Mouse (Mus musculus) regulatory T cell (primary cell): ENCODE data around the gene Zfp748.

Experiments
- in situ Hi-C: fragments of 300-600 bp; cut with MboI, MseI; formaldehyde crosslinking; loops from one replicate; pipeline ENCODE4 v1.15.1; 2025; ENCODE audit warnings: high pct_unique_total_duplicates

The Zfp748 gene

GRCm38 (mm10) chr13:67553730-67554129 is at the start of gene Zfp748:
Gene Zfp748 (minus strand): TSS chr13:67553830.
- in situ Hi-C loops, result no loop called here

DNA sequence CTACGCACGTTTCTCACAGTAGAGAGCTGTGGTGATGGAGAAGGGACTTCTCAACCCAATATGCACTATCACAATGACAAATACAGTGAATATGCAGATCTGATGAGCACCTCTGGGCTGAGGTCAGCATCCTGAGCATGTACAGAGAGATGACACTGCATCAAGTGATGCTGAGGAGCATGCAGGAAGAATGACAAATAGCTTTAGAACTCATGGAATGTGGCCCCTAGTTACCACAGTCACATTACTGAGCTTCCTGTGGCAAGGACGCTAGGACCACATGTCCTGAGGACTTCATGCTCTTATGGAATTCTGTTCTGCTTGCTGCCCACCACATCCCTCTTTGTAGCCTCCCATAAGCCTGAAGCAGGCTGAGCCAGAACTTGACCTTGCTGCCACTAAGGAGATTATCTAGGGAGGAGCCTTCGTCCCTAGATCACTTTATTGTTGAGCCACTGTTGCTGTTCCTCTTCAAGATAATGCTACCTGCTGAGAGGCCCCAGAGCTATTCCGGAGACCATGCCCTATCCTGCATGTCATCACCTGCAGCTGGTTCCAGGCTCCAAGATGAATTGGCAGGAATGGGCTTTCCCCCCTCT is 19.1 kb upstream of the Zfp748 start:
- in situ Hi-C loops, result no loop called here

DNA sequence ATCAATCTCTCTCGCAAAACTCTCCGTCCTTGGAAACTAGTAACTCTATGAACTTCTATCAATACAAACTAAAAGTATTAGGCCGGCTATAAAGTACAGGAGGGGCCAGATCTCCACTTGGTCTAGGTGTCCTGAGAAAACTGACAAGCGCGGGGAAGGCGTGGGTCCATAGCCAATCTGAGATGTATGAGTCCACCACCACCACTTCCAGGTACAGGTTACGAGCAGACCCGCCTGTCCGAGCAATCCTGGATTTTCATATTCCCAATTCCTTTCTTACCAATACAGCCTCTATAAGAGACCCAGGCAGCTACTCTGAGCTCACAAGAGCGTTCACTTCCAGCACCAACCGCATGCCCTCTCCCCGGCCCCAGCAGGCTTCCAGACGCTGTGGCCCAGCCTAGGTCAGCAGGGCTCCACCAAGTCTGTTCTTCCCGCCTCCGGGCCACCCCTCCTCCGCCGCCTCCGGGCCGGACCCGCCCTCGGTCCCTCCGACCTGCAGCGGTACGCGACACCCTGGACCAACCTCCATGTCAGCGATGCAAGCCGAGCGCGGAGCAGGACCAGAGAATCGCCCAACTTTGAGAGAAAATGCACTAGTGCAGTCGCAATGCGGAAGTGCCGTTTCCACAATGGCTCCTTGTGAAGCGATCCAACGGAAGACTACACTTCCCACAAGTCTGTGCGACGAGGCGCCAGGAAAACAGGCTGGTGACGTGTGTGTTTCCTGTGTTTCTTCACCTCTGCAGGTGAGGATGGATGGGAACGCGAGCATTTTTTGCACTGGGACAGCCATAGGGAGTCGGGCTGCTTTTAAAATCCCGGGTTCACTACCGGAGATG is 904 bp downstream of the Zfp748 start:
- in situ Hi-C loops, result no loop called here

GRCm38 (mm10) chr13:67545941-67546340 is 7.7 kb downstream of the Zfp748 start:
- in situ Hi-C loops, result no loop called here

DNA sequence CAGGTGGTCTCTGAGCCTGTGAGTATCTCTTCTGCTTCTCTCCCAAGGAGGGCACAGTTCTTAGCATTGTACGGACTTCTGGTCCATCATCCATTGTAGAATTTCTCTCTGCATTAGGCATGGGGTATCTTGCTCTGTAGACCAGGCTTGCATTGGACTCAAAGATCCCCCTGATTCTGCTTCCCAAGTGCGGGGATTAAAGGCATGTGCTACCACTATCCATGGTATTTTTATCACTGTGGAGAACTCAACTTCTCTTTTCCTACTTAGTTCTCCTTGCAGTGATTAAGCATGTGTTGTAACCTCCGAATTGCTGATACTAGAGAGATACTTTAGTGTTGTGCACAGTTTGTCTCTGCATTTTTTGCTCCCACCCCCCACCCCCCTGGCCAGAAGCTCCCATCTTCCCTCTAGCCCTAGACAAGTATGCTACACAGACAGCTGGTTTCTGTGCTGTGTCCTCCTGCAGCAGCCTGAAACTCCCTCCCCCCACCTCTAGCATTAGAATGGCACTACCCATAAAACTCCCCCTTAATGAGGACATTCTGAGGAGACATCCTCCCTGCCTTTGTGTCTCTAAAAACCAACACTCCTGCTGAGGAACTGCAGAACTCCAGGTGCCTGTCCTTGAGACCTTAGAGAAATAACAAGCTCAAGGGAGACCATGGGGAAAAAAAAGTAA is 26.4 kb downstream of the Zfp748 start:
- in situ Hi-C loops, result no loop called here

- in situ Hi-C loops, result no loop called here
Observed at GRCm38 (mm10) chr13:67525753-67526410, 27.7 kb downstream of the Zfp748 start, which contains the start of the genes Gm26965 and Zfp87. Gene Gm26965 (minus strand): TSS chr13:67526151. Gene Zfp87 (minus strand): TSS chr13:67526177.

GRCm38 (mm10) chr13:67500908-67501307 is 52.7 kb downstream of the Zfp748 start:
- in situ Hi-C loops, result no loop called here

GRCm38 (mm10) chr13:67500084-67500719 is 53.4 kb downstream of the Zfp748 start, which contains the start of gene Zfp58:
Gene Zfp58 (minus strand): TSS chr13:67500555.
- in situ Hi-C loops, result no loop called here

DNA sequence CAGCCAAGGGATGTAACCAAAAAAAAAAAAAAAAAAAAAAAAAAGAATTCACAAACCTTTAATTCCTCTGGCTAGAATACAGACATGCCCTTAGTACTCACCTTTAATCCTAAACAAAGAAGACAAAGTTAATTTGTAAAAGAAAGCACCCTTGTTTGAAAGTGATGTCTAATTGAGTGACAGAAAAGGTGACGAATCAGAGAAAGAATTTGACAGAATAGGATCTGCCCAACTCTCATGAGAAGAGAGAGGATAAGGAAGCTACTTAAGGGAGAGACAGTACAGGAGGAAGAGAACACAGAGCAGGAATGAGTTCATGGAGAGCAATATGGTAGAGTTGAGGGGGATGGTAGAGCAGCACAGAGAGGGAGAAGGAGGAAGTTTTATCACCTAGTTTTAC is 58.0 kb downstream of the Zfp748 start:
- in situ Hi-C loops, result no loop called here
